Mouse (Mus musculus): Measurements from ENCODE around the gene Pofut1.
"Not testable (repeated sequence)": the region's sequence is repeated elsewhere in the genome, so short reads cannot be mapped to it uniquely, and the experiment has no call there.

Gene Pofut1

DNA sequence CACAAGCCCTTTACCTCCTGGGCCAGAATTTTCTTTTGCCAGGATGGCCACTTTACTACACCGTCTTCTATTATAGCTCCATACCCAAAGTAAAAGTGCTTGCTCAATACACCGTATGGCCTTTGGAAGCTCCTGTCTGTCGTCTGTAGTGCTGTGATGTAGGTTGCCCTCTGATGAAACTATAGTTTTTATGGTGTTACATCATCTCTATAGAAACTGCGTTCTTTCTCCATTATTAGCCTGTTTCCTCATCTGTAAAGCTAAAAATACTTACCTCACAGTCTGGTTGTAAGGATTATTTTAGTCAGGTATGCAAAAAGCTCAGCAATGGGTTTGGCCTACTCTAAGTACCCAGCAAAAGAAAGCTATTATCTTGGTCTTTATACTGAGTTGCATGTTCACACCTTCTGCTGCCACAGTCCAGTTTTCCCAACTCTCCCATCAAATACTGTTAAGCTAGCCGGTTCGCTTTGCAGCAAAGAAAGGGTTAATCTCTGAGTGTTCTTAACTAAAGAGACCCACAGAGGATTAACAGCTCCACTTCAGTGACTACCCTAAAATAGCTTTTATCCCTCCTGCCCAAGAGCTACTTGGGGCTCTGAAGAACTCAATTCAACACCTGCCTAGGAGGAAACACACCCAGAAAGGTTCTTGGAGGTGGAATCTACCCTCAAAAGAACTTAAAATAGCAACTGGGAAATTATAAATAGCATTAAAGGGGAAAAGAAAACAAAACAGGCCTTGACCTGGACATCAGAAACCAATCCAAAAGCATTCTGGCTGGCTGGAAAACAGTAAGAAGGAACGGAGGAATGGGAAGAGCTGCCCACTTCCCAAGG, 2.1 kb upstream of the Pofut1 start:
- no peak for DNase-seq (ENCODE audit: low spot score in 2 of 2)

- DNase-seq (ENCODE audit: low spot score in 2 of 2), result no peak
Observed at GRCm38 (mm10) chr2:153239860-153240480, 1.4 kb upstream of the Pofut1 start.

GRCm38 (mm10) chr2:153240701-153241235, 565 bp upstream of the Pofut1 start:
- peak in 1 of 2 experiments; percentile 39 for DNase-seq (ENCODE audit: low spot score in 2 of 2)

- no peak for DNase-seq (ENCODE audit: low spot score in 2 of 2)
Observed at GRCm38 (mm10) chr2:153242156-153242555, 823 bp downstream of the Pofut1 start.

GRCm38 (mm10) chr2:153249751-153250150, 8.4 kb downstream of the Pofut1 start:
- no peak for DNase-seq (ENCODE audit: low spot score in 2 of 2)

GRCm38 (mm10) chr2:153256604-153257003, 15.3 kb downstream of the Pofut1 start:
- no peak for DNase-seq (ENCODE audit: low spot score in 2 of 2)

DNA sequence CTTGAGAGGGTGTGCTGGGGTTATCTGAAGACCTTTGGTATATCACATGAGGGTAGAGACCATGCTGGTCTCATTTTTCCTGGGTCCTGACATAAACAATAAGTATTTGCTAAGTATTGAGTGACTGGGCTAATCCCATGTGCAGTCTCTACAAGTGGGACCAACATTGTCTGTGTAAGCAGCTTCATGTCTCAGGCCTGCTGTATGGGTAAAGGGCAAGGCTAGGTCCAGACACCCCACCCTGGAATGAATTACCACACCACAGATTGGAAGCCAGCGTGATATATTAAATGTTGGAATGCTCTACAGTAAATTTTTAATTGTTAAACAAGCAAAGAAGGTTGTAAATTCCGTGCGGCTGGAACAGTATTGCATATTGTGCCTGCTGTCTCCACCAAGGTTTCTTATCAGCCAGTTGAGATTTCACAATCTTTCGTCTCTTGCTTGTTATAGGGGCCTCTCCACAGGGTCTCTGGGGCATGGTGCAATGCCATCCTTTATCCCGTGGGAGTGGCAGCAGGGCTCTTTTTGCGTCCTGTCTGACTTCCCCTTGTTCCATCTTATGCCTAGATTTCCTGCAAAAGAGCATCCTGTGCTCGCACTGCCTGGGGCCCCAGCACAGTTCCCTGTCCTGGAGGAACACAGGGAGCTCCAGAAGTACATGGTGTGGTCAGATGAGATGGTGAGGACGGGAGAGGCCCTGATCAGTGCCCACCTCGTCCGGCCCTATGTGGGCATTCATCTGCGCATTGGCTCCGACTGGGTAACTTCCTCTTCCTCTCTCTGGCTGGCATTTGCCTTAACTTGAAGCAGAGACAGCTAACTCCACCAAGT, 17.9 kb downstream of the Pofut1 start:
- DNase-seq (ENCODE audit: low spot score in 2 of 2), result no peak

GRCm38 (mm10) chr2:153259864-153260674, 18.7 kb downstream of the Pofut1 start:
- no peak for DNase-seq (ENCODE audit: low spot score in 2 of 2)

DNA sequence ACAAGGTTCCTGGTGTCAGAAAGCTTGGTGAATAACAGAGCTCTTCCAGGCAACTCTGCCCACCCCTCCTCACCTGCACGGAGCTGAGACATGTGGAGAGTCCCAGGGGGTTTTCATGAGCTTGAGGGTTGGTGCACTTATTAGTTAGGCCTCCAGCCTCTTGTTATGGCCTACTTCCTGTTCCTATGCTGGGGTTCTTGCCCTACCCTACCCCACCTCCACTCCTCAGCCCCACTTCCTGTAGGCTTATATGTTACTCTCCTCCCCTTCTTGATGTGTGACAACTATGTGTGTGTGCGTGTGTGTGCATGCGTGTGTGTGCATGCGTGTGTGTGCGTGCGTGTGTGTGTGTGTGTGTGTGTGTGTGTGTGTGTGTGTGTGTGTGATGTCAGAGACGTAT, 21.7 kb downstream of the Pofut1 start:
- no peak for DNase-seq (ENCODE audit: low spot score in 2 of 2)

- DNase-seq (ENCODE audit: low spot score in 2 of 2), result no peak
Observed at GRCm38 (mm10) chr2:153267331-153267730, 26.0 kb downstream of the Pofut1 start.

DNA sequence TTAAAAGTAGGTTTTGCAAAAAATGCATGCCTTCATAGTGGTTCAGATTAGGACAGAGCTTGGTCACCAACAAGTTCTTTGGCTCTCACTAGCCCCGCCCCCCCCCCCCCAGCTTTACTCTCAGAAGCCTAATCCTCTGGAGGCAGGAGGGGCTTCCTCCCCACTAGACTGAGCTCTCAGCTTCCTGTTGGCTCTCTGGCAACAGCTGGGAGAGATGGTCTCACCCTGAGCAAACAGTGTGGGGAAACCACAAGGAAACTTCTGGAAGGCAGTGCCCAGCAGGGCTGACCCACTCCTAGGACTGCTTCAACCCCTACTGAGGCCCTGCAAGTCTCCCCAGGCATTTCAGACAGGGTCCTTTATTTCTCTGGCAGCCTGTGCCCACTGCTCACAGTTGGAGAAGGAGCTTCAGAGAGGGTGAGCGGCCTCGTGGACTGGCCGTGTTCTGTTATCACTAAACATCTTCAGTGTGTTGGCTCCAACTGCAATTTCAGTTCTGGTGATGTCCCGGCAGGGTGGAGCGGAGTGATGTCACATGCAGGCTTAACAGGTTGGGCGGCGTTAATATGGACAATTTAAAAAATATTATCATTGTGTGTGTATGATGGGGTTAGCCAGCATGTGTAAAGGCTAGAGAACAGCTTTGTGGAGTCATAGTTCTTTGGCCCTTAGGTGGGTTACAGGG, 29.0 kb downstream of the Pofut1 start:
- not testable (repeated sequence) for DNase-seq (ENCODE audit: low spot score in 2 of 2)

DNA sequence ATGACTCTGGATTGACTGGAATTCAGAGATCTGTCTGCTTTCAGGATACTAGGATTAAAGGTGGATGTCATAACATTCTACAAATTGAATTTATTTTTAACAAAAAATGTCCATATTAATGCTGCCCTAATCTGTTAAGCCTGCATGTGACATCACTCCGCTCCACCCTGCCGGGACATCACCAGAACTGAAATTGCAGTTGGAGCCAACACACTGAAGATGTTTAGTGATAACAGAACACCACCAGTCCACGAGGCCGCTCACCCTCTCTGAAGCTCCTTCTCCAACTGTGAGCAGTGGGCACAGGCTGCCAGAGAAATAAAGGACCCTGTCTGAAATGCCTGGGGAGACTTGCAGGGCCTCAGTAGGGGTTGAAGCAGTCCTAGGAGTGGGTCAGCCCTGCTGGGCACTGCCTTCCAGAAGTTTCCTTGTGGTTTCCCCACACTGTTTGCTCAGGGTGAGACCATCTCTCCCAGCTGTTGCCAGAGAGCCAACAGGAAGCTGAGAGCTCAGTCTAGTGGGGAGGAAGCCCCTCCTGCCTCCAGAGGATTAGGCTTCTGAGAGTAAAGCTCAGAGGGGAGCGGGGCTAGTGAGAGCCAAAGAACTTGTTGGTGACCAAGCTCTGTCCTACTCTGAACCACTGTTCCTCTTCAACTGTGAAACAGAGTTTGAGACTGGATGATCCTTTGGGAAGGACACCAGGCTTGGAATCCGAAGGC, 33.0 kb downstream of the Pofut1 start:
- not testable (repeated sequence) for DNase-seq (ENCODE audit: low spot score in 2 of 2)

DNA sequence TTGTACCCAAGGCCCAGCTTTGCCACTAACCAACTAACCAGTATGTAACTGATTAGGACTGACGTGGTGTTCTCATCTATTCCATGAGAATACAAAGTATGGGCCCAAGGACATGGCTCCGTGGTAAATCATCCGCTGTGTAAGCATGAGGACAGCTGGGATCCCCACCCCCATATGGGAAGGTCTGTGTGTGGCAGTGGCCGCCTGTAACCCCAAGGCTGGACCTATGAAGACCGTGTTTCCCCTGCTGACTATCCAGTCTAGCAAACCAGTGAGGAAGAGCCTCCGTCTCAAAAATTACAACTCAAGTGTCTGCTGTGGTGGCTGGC, 33.5 kb downstream of the Pofut1 start:
- DNase-seq (ENCODE audit: low spot score in 2 of 2), result no peak

DNA sequence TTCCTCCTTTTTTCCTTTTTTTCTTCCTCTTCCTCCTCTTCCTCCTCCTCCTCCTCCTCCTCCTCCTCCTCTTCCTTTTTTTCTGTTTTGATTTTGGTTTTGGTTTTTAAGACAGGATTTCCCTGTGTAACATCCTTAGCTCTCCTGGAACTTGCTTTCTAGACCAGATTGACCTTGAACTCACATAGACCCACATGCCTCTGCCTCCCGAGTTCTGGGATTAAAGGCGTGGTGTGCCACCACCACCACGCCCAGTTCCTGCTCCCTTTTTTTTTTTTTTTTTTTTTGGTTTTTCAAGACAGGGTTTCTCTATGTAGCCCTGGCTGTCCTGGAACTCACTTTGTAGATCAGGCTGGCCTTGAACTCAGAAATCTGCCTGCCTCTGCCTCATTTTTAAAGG, 34.2 kb downstream of the Pofut1 start:
- DNase-seq (ENCODE audit: low spot score in 2 of 2), result not testable (repeated sequence)

- DNase-seq (ENCODE audit: low spot score in 2 of 2), result no peak
Observed at GRCm38 (mm10) chr2:153276440-153276839, 35.1 kb downstream of the Pofut1 start.

DNA sequence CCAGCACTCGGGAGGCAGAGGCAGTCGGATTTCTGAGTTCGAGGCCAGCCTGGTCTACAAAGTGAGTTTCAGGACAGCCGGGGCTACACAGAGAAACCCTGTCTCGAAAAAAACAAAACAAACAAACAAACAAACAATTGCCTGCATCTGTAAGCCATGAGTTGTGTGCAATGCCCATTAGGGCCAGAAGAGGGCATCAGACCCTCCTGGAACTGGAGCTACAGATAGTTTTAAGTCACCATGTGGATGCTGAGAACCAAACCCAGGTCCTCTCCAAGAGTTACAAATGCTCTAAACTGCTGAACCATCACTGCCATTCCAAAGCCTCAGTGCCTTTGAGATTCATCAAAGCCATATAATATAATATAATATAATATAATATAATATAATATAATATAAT, 35.5 kb downstream of the Pofut1 start:
- DNase-seq (ENCODE audit: low spot score in 2 of 2), result not testable (repeated sequence)

- no peak for DNase-seq (ENCODE audit: low spot score in 2 of 2)
Observed at GRCm38 (mm10) chr2:153278357-153278756, 37.0 kb downstream of the Pofut1 start.

- DNase-seq (ENCODE audit: low spot score in 2 of 2), result no peak
Observed at GRCm38 (mm10) chr2:153283919-153284318, 42.6 kb downstream of the Pofut1 start.

DNA sequence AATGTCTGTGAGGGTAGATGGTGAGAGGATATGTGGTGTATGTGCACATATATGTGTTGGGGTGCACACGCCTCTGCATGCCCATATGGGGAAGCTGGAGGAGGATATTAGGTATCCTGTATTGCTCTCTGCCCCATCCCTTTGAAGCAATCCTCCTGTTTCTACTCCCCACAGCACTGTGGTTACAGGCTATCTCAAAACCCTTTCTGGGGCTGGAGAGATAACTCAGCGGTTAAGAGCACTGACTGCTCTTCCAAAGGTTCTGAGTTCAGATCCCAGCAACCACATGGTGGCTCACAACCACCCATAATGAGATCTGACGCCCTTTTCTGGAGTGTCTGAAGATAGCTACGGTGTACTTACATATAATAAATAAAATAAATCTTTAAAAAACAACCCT, 45.2 kb downstream of the Pofut1 start:
- no peak for DNase-seq (ENCODE audit: low spot score in 2 of 2)

DNA sequence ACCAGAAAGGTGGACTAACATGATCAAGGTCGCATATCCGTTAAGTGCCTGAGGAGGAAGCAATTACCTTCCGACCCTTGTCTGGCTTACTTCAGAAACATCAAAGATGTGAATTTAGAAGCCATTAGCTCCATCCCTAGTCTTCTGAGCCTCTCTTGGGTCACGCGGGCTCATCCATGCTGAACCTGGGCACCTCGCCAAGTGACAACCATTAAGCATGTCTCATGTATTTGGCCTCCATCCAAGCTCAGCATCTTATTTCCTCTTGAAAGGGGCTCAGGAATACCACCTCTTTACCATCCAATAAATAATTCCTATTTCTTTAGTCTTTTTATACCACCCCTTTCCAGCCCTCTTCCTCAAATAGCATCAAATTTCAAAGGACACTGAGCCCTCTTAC, 46.5 kb downstream of the Pofut1 start:
- DNase-seq (ENCODE audit: low spot score in 2 of 2), result no peak
